Mouse (Mus musculus) CD8-positive naive resting alpha-beta T cell, adult 2 months (primary cell): Measurements from ENCODE around the gene Trip10.

Experiments
- DNase-seq, 2 experiments: peaks; one replicate each; pipeline ENCODE4 v3.0.0; 2022; ENCODE audit warnings: low read depth in 2 of 2, low spot score in 2 of 2

Trip10 gene

GRCm38 (mm10) chr17:57234254-57234928 lies 14.9 kb upstream of the Trip10 start:
- no peak for DNase-seq

GRCm38 (mm10) chr17:57235803-57236202 lies 13.5 kb upstream of the Trip10 start:
- no peak for DNase-seq

DNA sequence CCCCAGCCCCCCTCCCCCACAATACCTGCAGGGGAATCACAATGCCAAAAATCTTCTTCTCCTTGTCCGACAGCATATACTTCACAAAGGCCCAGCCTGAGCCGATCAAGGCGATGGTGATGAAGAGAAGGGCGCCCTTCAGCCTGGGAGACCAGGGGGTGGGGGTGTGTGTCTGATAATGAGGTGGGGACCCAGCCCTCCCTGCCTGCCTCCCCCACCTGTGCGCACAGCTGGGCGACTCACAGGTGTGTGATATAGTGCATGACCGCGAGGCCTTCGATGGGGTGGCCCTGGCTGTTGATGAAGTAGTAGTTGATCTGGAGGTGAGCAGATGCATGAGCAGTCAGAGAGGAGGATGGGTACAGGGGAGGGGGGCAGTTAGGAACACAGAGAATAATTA lies 12.1 kb upstream of the Trip10 start:
- no peak for DNase-seq

GRCm38 (mm10) chr17:57243650-57244370 lies 5.4 kb upstream of the Trip10 start:
- DNase-seq = no peak

GRCm38 (mm10) chr17:57245311-57245929 lies 3.8 kb upstream of the Trip10 start:
- no peak for DNase-seq

DNA sequence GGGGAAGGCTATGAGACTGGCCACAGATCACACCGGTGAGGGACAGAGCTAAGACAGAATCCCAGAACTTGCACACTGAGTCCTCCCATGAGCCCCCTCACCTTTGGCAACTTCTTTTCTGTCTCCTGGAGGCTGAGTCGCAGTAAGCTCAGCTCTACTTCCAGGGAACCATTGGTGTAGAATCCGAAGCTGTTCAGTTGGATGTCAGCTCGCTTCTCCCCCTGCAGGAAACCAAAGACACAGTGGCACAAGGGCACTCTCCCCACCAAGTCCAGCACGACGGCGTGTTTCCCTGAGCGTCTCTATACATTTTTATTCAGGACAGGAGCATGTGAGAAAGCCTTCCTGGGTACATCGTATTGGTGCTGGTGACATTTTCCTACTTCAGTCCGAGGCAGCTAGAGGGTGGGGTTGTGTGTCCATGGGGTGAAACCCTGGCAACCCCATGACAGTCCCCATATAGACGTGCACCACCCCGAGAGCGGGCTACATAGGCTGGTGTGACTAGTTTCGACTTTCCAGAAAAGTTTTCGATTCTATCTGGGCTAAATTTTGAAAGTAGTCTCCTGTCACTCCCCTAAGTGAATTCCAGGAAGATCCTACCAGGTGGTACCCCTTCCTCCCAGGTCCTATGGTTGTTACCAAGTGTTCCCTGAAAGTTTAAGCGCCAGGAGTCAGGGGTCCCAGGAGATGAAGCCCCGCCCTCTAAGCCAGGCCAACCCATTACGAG lies 2.4 kb upstream of the Trip10 start:
- DNase-seq = no peak

DNA sequence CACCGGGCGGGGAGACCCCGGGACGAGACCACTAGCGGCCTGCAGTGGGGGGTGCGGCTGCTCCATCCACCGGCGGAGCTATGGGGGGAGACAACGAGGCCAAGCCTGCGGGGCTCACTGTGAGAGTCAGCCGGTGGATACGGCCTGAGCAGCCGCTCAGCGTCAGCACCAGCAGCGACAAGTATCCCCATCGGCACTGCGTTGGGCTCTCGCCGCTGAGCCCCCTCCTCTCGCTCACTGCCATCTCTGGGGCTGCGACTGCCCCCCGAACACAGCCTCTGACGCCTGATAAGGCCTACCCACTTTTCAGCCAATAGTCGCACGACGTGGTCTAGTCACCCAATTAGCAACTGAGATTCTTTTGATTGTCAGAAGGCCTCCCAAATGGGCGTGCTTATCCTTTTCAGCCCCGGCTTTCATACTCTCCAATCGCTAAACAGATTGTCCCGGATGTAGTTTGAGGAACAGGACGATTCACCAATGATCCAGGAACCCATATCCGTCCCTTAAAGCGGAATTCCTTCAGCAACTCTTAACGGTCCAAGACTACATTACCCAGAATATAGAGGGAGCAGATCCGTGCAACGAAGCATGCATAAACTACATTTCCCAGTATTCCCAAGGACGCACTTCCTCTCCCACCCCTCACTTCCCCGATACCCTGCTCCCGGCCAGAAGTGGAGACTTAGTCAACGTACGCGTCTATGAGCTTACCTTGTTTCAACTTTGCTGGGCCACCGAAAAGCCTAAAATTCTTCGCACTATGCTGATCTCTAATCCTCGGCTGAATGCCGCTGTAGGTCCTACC lies 1.7 kb upstream of the Trip10 start:
- DNase-seq = peak; percentile 87 to 88

DNA sequence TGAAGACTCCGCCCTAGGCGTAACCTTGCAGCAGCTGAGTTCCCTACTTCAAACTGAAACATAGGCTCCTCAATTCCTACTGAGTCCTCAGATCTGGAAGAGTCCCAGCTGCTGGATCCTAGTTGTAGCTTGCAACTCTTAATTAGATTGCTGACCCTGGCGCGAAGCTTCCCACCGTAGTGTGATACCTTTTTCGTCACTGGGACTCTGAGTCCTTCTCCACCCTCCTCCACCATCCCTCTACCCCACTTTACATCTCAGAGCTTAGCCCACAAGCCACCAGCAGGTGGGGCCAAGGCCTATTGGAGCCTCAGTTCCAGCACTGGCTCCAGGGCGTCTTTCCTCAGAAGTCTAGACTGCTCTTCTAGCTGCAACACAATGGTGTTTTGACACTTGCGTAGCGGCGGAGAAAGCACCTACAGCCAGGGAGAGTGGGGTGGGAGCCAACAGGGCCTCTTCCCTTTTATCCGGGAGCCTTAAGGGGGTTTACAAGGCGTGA lies 1.0 kb upstream of the Trip10 start, which contains the start of gene Gpr108:
Gene Gpr108, minus strand, starts transcription at position 246 of the 499 bp plus-strand sequence.
- DNase-seq = peak; percentile 80 to 85

DNA sequence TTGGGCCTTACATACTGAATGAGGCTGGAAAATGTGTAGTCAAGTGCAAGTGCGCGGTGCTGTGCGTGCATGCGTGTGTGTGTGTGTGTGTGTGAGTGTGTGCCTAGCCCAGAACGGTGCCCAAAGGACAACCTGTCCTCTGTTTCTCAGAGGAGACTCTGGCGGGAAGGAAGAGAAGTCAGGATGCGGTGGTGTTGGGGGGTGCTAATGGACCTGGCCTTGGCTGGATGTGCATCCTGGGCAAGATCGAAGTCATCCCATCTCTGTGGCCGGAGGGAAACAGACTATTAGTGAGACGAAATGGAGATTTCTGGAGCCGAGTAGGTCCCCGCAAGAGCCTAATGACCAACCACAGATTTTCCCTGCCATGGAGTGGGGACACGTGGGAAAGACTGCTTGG lies 484 bp upstream of the Trip10 start:
- no peak for DNase-seq

GRCm38 (mm10) chr17:57250461-57251160 lies 1.4 kb downstream of the Trip10 start:
- DNase-seq = no peak

DNA sequence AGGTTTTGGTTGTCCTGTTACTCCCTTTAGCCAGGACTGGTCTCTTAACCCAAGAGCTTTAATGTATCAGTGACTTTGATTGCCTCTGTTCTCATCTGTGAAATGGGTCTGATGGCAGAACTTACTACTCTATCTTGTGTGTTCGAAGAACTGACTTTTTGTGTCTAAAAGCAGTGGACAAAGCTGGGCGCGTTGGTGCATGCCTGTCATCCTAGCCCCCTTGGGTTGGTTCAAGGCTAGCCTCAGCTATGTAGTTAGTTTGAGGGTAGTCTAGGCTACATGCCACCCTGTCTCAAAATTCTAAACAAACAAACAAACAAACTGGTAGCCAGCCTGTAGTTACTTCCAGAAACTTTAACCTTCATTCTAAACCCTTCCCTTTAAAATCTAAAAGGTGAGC lies 2.2 kb downstream of the Trip10 start:
- no peak for DNase-seq

DNA sequence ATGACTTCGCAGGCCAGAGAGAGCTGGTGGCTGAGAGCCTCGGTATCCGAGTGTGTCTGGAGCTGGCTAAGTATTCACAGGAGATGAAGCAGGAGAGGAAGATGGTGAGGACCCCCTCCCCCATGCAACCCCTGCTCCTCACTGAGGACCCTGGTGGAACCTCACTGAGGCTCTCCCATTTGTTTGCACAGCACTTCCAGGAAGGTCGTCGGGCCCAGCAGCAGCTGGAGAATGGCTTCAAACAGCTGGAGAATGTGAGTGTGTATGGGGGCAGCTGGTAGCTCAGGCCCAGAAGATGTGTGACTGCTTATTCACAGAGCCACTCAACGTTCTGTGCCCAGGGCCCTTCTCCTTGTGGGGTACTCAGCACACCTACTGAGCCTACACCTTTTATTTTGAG lies 4.1 kb downstream of the Trip10 start:
- no peak for DNase-seq

DNA sequence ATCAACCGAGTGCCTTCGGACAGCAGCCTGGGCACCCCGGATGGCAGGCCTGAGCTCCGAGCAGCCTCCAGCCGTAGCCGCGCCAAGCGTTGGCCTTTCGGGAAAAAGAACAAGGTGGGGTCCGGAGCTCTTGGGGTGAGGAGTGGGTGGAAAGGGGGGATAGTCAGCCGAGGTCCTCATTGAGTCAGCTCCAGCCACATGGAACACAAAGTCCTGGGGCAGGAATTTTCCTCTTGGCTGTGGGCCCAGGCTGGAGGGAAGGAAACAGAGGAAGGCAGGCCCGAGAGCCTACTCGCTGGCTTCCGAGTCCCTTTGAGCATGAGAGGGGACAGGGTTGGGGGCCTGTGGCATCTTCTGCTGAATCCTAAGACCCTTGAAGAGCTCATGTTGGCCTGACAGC lies 6.1 kb downstream of the Trip10 start:
- no peak for DNase-seq

- no peak for DNase-seq
These were observed 7.7 kb downstream of the Trip10 start for GRCm38 (mm10) chr17:57256921-57257485.

DNA sequence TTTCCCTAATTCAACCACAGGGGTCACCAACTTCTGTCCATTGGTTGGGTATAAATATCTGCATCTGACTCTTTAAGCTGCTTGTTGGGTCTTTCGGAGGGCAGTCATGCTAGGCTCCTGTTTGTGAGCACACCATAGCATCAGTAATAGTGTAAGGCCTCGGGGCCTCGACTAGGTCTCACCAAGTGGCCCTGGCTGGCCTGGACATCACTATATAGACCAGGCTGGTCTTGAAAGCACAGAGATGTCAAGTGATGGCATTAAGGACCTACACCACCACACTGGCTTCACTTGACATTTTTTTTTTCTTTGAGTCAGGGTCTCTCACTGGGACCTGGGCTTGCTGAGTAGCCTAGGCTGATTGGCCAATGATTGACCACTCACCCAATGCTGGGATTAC lies 8.9 kb downstream of the Trip10 start:
- no peak for DNase-seq

DNA sequence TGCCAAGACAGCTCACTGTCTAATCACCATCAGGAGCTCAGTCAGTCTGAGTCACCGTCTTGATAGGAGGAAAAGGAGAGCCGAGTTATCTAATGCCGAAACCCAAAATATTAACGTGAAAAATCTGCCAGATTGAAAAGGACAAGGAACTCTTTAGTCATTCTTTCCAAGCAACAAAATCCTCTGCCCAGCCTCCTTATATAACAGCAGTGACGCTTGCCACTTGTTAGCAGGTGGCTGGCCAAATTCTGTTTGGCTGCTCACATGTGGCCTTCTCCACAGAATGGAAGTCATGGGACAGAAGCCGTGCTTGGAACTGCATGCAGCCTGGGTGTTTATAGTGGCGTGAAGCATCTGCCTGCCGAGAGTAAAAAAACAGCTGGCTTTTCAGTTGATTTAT lies 10.5 kb downstream of the Trip10 start:
- no peak for DNase-seq

DNA sequence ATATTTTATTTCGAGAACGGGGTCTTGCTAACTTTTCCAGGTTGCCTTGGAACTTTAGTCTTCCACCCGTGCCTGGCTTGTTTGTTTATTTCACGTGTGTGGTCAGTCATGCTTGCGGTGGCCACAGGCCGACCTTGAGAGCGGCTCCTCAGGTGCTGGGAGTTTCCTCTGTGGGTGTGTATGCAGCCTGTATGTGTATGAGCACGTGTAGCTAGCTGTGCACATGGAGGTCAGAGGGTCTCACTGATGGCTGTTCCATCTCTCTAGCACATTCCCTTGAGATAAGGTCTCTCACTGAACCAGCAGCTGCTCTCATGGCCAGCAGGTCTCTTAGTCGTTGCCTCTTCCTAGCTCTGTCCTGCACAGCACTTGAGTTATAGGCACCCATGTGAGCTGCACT lies 11.1 kb downstream of the Trip10 start:
- DNase-seq = no peak

GRCm38 (mm10) chr17:57261286-57261685 lies 12.0 kb downstream of the Trip10 start:
- no peak for DNase-seq

DNA sequence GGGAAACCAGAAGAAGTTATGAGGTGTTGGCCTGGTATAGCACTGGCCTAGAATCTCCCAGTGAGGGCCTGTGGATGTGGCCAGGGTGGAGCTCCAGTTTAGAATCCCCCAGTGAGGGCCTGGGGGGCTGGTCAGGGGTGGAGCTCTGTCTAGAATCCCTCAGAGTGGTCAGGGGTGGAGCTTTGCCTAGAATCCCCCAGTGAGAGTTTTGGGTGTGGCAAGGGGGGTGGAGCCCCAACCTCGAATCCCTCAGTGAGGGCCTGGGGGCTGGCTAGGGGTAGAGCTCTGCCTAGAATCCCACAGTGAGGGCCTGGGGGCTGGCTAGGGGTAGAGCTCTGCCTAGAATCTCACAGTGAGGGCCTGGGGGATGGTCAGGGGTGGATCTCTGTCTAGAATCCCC lies 12.5 kb downstream of the Trip10 start:
- no peak for DNase-seq
